Mouse (Mus musculus): ENCODE measurements around the gene Rab27a.

Rab27a gene

DNA sequence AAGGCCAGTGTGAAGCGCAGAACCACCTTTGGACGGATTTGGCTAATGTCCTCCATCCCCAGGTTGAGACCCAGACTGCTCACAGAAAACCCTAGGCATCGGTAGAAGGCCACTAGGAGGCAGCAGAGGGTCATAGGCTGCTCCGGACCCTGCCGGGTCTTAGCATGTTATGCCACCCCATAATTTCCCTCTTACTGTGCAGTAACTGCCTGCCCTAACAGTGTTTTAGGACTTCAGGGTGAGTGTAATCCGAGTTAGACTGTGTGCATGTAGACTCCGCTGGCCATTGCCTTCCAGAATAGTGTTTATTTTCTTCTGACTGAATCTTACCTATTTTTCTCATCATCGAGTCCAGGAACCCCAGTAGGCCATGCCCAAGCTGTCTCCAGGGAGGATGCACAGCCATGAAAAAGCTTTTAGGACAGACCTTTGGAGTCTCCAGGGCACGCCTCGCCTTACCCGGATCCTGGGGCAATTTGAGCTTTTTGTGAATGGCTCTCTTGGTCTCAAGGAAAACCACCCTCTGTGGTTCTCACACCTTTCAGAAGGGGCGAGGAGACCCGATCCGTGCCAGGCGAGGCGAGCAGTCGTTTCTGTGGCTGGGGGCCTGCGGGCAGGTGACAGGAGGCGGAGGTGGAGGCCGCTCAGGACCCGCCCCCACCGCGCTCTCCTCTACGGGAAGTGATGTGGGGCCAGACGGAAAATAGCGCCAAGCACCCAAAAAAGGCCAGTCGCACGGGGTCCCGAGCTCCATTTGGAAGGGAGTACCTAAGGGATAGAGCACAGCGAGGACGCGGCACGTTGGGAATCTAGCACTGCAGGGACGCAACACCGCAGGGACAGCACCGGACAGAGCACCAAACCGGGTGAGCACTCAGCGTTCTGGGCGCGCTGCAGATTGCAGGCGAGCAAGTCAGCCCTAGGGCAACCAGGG lies at the start of gene Rab27a:
Rab27a (plus strand) TSS at position 709 of the 934 bp plus-strand sequence.
- DNase-seq = peak; percentile 90

DNA sequence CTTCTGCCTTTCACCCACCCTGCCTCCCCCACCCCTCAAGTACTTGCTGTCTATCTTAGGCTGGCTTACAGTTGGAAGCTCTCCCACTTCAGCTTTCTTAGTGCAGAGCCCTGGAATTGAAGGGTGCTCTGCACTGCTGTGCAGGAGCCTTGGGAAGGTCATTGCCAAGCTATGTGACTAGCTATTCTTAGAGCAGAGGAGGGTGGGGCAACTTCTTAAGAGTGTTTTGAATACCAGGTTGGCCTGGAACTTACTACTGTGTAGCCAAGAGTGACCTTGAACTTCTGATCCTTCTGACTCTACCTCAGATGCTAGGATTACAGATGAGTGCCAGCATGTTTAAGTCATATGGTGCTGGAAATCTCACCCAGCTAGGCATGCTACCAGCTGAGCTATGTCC lies 48.5 kb upstream of the Rab27a start:
- no peak for DNase-seq

DNA sequence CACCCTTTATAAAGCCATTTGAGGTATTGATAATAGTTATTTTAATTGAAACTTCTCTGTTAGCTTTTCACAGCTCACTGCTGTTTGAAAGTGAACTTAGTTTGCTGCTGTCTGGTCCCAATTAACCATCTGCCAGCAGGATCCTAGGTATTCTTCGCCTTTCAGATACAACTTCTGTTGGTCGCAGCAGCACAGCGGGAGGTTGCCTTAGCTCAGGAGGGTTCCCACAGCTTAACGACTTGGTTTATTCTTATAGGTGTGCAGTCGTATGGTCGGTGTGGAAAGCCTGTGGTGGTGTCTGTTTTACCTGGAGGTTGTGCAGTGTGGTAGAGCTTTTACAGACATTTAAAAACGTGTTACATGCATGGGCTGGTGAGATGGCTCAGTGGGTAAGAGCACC lies 47.8 kb upstream of the Rab27a start:
- DNase-seq = no peak

DNA sequence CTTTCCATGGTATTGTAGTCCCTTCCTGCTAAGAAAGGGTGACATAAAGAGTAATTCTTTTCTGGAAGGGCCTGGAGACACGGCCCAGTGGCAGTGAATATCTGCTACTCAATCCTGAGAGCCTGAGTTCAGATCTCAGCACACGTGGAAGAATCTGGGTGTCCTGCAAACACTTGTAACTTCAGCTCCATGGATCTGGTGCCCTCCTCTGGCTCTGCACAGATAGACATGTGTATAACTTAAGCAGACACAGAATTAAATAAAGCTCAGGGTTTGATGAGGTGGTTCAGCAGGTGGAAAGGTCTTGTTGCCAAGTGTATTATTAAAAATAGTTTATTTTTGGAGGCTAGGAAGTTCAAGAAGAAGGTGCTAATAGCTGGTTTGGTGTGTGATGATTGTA lies 44.2 kb upstream of the Rab27a start:
- DNase-seq = no peak

DNA sequence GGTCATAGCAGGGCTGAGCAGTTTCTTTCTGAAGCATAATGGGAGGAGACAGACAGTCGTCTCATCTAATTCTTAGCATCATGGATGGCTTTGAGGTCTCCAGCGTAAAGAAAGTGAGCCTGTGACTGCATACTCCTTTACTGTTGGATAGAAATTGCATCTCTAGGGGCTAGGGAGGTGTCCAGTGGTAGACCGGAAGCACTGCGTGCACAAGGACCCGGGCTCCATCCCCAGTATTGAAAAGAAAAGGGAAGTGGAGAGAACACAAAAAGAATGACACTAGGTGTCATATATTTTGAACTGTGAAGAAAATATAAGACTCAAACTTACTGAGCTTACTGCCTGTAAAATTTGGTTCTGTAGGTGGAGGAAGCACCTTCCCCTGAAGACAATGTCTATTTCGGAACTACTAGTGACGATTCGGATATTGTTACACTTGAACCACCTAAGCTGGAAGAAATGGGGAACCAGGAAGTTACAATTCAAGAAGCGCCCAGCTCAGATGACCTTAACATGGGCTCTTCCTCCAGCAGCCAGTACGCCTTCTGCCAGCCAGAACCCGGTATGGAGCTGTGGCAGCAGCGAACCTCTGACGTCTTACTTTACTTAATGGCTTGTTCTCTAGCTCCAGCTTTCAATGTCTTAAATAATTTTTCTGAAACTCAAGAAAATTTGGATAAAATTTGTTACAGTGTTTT lies 43.2 kb upstream of the Rab27a start:
- DNase-seq = no peak

DNA sequence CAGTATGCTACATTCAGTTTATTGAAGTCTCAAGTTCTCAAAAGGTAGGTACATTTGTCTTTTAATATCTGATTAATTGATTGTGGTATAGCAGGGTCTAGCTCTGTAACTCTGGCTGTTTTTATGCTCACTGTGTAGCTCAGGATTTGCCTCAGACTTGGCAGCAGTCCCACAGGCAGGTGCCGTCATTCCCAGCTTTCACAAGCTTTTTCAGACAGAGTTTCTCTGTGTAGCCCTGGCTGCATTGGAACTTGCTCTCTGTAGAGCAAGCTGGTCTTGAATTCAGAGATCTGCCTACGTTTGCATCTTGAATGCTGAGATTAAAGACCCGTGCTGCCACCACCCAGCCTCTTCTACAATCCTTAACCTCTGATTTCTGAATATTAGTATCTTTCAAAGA lies 42.5 kb upstream of the Rab27a start:
- DNase-seq = no peak

DNA sequence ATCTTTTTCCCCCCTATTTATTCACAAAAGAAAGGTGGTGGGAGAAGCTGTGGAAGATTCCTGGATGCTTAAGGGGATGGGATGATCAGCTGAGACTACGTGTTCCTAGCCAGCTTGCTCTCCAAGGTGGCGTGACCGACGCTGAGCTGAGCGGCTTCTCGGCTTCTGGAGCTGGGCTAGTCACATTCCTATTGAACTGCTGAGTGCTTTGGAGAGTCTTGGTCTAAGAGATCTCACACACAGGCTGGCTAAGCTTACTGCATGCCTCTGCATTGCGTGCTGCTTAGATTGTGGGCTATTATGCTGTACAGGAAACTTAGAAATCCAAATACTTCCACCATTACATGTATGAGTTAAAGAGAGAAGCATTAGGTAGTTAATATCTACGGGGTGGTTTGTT lies 40.6 kb upstream of the Rab27a start:
- DNase-seq = no peak

DNA sequence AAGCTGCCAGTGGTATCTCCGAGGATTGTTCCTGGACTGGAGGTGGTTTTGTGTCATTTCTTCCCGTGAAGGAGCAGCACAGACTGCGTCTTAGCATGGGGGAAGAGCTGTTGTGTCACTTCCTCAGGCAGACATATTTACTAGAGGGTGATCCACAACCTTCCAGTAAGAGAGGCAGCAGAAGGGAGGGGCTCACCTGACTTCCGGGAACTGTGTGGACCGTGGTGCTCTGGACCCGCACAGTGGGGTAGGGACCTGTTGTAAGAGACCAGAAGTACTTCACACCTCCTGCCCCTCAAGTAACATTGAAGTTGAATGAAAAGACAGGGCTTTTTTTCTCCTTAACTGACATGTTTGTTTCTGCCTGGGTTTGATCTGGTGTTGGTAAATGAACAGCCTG lies 39.5 kb upstream of the Rab27a start:
- no peak for DNase-seq

DNA sequence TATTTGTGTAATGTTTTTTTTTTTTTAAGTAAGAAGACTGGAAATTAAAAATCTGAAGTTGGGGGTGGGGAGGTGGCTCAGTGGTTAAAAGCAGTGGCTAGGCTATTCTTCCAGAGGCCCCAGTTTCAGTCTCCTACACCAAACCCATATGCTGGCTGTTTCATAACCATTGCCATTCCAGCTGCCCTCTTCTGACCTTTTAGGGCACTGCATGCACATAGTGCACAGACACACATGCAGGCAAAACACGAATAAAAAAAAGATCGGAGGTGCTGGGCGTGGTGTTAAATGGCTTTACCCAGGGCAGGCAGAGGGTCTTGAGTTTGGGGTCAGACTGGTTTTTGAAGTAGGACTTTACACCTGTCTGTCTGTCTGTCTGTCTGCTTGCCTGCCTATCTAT lies 38.5 kb upstream of the Rab27a start:
- DNase-seq = peak; percentile 11

DNA sequence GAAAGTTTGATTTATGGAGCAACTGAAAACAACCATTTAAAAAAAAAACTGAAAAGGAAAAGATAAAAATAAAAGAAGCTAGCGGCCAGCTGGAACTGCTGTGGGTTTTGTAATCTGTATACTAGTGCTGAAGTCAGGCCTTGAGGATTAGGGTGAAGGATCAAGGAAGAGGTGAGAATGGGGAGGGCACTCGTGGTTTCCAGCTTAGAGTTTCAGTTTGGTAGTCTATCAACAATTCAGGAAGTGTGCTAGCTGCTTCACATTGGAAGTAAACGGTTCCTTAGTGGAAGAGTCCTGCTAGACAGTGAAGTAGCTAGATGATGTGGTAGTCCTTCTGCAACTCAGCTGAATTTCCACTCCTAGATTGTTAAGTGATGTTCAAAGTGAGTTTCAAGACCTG lies 36.3 kb upstream of the Rab27a start:
- no peak for DNase-seq

DNA sequence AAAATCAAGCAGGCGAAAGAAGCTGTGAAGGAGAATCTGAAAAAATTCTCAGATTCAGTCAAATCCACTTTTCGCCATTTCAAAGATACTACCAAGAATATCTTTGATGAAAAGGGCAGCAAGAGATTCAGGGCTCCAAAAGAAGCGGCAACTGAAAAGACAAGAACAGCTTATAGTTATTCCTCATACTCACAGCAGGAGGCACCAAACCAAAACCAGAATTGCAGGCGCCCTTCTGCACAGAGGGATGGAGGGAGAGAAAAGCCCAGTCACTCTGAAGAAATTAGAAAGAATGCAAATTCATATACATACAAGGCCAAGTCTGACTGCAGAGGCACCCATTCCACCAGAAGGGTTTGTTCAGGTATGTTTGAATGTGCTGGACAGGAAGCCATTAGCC lies 32.0 kb upstream of the Rab27a start:
- DNase-seq = no peak

DNA sequence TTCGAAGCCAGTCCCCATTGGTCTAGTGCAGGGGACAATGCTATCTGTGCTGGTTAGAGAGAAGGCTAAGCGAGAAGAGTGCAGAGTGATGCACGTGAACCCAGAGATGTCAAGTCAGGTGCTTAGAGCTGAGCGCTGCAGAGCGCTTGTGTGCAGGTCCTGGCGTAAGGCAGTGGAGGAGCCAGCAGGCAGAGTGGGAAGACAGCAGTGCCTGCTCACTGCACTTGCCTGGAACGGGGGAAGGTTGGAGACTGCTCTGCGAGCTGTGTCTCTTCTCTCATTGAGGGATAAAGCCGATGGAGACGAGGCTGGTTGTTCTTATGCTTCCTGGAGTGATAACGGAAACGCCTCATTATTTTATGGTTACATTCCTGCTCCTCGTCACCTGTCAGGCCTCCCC lies 29.9 kb upstream of the Rab27a start:
- DNase-seq = no peak

DNA sequence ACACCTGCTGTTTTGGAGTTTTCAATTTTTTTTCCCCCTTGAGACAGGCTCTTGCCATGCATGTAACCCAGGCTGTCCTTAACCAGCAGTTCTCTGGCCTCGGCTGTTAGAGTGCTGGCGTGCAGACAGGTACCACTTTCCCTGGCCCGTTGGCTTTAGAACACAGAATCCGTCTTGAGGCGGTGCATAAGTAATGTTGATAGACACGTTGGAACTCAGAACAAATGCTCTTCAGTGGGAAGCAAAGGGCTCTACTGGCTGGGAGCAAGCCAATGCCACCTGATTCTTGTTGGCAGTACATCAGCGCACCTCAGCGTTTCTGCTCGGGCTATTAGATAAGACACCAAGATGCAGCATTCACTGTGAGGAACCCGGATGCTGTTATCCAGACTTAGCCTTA lies 24.8 kb upstream of the Rab27a start:
- DNase-seq = no peak

DNA sequence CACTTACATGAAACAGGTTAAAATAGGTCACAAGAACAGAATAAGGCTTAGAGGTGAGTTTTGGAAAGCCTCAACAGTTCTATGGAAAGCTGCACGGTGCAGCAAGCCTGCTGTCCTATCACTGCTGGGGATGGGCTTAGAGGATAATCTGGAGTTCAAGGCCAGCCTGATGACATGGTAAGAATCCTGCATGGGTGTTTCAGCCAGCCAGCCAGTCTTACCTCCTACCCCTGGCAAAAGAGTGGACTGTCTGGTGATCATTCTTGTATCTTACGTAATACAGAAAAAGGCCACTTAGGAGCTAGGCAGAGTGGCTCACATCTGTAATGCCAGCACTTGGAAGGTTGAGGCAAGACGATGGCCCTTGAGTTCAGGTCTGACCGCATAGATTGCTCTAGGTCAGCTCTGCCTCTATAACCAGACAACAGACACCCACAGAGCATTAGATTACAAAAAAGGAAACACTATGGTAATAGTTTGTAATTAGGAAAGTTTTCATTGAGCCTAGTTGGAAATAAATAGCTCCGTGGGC lies 24.0 kb upstream of the Rab27a start:
- DNase-seq = no peak

DNA sequence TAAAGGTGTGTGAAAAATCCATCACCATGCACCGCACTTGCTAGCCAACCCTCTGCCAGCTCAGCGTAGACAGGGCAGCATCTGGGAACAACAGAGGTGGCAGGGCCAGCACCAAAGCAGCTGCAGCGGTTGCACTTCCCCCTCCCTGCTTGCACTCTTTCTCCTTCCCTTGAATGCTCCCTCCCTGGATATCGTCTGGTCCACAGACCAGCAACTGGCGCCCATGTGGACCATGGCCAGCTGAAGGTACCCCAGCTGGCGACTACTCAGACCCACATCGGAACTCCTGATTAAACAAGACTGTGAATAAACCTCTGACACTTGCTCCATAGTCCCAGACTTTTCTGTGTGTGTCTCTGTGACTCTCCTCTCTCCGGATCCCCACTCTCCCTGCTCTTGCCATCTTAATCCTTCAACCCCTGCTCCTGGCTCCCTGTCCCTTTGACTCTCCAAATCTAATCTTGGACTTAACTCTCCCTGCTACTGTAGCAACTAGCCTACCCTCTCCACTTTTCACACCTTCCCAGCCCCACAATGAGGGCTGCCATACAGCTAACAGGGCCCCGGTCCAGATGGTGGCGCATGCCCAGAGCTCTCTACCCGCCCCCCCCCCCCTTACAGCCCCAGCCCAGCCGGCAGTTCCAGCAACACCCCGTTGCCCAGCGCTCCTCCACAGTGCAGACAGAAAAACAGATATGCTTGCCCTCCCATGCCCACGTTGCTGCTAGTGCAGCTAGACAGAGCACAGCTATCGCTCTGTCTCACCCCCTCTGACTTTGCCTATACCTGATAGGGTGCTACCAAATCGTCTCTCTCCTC lies 18.6 kb upstream of the Rab27a start:
- no peak for DNase-seq

DNA sequence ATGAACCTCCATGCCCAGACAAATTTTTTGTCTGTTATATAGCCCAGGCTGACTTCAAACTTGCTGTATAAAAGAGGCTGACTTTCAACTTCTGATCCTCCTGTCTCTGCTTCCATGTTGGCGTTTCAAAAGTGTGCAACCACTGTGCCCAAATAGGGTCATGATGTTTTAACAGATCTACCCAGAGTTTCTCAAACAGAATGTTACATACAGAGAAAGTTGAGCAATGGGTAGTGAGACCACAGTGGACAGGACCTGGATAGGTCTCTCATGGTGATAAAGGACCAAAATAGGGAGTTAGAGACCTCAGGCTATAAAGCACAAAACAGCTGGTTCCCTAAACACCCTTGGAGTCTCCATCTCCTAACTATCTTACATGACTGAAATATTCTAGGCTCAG lies 14.2 kb upstream of the Rab27a start:
- no peak for DNase-seq

DNA sequence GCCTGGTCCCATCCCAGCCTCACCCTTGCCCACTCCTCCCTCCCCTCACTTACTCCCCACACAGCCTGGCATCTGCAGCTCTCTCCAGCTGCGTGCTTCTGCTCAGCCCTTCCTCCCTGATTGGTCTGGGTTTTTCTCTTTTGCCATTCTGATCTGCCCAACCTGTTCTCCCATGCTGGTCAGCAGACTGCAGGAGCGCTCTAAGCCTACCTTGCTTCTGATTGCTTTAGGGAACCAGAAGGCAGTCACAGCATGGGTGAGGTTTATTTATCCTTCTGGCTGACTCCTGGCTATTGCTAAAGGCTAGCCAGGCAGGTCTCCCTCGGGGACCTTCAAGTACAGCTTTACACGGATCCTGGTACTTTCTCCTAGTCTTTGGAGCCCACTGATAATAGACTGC lies 13.2 kb upstream of the Rab27a start:
- DNase-seq = no peak

DNA sequence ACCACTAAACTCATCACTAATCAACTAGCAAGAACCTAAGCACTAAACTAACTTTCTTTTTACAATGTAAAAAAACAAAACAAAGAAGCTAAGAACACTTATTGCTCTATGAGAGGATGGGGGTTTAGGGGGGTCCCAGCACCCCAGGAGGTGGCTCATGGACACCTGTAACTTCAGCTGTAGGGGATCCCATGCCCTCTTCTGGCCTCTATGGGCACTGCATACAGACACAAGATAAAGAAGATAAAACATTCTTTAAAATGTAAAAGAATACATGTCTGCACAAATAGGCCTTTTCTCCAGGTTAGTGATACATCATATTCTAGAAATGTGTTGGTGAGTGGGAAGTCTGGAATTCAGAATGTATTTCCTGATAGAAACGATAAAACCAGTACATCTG lies 11.2 kb upstream of the Rab27a start:
- no peak for DNase-seq

DNA sequence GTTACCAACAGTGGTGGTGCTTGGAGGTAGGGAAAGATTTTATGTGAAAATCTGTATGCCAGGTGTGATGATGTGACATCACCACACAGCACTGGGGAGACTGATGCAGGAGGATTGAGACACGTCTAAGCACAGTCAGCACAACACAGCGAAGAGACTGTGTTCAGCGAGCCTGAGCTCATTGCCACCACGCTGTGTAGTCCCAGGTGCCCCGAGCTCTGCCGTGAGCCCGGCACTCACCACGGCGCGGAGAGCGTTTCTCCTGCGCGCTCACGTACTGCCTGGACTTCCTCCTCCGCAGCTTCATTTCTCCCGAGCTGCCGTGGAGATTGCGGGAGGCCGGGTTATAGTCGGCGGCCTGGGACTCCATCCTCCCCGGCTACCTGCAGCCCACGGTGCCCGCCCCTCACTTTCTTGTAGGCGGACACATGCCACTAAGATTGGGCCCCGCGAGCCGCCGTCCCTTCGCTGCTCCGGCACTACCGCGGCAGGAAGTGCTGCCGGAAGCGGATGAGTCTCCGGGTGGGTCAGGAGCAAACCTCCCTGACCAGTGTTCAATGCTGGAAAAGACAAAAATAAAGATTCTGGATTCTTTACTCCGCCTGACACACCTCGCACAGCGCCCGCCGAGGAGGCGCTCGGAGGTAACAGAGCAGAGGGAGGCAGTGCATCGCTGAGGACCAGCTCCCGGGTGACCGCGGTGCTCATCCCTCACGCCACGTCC lies 5.3 kb upstream of the Rab27a start:
- DNase-seq = peak; percentile 95

DNA sequence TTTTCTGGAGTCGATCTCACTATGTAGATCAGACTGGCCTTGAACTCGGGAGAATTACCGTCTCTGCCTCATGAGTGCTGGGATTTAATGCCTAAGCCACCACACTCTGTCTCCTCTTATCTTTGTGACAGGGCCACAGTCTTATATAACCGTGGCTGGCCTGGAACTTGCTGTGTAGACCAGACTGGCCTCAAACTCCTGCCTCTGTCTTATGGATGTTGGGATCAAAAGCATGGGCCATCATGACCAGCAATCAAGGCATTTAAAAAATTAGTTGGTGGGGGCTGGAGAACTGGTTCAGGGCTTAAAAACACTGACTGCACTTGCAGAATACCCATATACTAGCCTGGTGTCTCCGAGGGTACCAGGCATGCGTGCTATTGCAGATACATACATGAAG lies 4.6 kb upstream of the Rab27a start, which contains the start of gene Pigb:
Pigb (minus strand) TSS at position 299 of the 400 bp plus-strand sequence.
- DNase-seq = no peak

DNA sequence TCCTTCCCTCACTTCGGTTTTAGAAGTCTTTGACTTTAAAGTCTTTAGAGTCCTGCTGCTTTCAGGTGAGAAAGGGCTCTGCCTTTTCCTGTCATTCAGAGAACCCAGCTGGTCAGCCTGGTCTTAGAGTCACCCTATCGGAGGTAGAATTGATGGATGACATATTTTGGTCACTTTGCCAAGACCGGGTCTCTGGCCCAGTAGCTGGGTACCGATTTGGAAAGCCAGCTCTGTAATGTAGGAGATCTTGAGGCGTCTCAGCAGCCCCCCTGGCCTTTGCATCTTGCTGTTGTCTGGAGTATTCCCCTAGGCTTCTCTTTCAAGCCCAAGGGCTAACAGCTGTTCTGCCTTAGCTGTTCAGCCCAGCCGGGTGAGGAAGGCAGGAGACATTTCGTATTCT lies 550 bp downstream of the Rab27a start:
- peak; percentile 29 for DNase-seq

DNA sequence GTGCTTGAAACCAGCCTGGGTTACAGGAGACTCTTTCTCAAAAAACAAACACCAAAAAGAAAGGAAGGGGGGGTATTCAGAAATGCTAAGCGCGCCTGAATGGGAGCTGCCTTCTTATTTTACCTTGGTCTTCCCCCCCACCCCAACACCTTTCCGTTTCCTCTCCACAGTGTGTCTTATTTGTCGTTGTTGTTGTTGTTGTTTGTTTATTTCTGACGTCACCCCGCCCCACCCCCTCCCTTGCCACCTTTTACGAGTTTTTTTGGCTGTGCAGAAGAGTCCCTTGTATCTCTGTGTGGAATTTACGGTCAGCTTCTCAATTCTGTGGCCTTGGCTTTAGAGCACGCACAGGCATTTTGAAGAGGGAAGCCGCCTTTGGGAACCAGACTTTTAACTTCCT lies 1.1 kb downstream of the Rab27a start:
- DNase-seq = no peak

Measured in thymus, postnatal 25 days (tissue).